Mouse (Mus musculus): Measurements from ENCODE around the gene Mamstr. TPM values are rescaled to one million over a fixed set of nuclear protein-coding genes. Genes with fewer than 3 reads are reported as not detected.

Mamstr gene
- polyA plus RNA-seq, 1 experiment from 2014 or later, result 14.2 TPM

- Histone ChIP-seq H3K4me1 (ENCODE audit: control insufficient read depth, insufficient read depth, low read length) (no peaks in the 10 kb centered on the region), H3K27ac (ENCODE audit: low read length) (no peak overlapping the region), H3K4me2 (ENCODE audit: low read depth, low read length) (no peak overlapping the region), H3K9ac (ENCODE audit: low read length) (no peak overlapping the region), H3K27me3 (ENCODE audit: control insufficient read depth, insufficient read depth, low read length) (no peaks in the 10 kb centered on the region), H3K9me3 (replicated peaks; ENCODE audit: control insufficient read depth, low read length) (no peaks in the 10 kb centered on the region), H3K4me3 (replicated peaks; ENCODE audit: low read length) (no peak overlapping the region), H3K36me3 (ENCODE audit: control insufficient read depth, insufficient read depth, low read length) (no peaks in the 10 kb centered on the region)
- ATAC-seq (ENCODE audit: insufficient read depth, low FRiP score), result no peak
- WGBS, result 83% methylated on average over 8 of the region's 8 CpGs
Measured at GRCm38 (mm10) chr7:45625481-45625880, 14.3 kb upstream of the Mamstr start.

GRCm38 (mm10) chr7:45626571-45627076 is 13.2 kb upstream of the Mamstr start:
- no peak overlapping the region for H3K9ac ChIP-seq (ENCODE audit: low read length)
- no peaks in the 10 kb centered on the region for H3K9me3 ChIP-seq (replicated peaks; ENCODE audit: control insufficient read depth, low read length)
- WGBS, result 80% methylated on average over 7 of the region's 7 CpGs
- no peaks in the 10 kb centered on the region for H3K27me3 ChIP-seq (ENCODE audit: control insufficient read depth, insufficient read depth, low read length)
- no peak overlapping the region for H3K27ac ChIP-seq (ENCODE audit: low read length)
- H3K4me3 ChIP-seq (replicated peaks; ENCODE audit: low read length), result no peak overlapping the region
- no peaks in the 10 kb centered on the region for H3K4me1 ChIP-seq (ENCODE audit: control insufficient read depth, insufficient read depth, low read length)
- H3K4me2 ChIP-seq (ENCODE audit: low read depth, low read length), result no peak overlapping the region
- no peaks in the 10 kb centered on the region for H3K36me3 ChIP-seq (ENCODE audit: control insufficient read depth, insufficient read depth, low read length)
- ATAC-seq (ENCODE audit: insufficient read depth, low FRiP score), result no peak

- H3K27me3 ChIP-seq (ENCODE audit: control insufficient read depth, insufficient read depth, low read length), result no peaks in the 10 kb centered on the region
- H3K27ac ChIP-seq (ENCODE audit: low read length), result peak within 1 kb of the TSS; percentile 51; the same call in 1 of the 2 replicates
- H3K4me2 ChIP-seq (ENCODE audit: low read depth, low read length), result peak within 1 kb of the TSS; percentile 99
- peak within 1 kb of the TSS; percentile 74 for H3K9ac ChIP-seq (ENCODE audit: low read length)
- H3K4me3 ChIP-seq (replicated peaks; ENCODE audit: low read length), result peak within 1 kb of the TSS; percentile 58
- ATAC-seq (ENCODE audit: insufficient read depth, low FRiP score), result no peak
- WGBS, result 80% methylated on average over 9 of the region's 9 CpGs
- H3K4me1 ChIP-seq (ENCODE audit: control insufficient read depth, insufficient read depth, low read length), result 0 out of 2 replicates have a peak, but pooled peaks cover 2% of the 10 kb centered on the region
- no peaks in the 10 kb centered on the region for H3K36me3 ChIP-seq (ENCODE audit: control insufficient read depth, insufficient read depth, low read length)
- no peaks in the 10 kb centered on the region for H3K9me3 ChIP-seq (replicated peaks; ENCODE audit: control insufficient read depth, low read length)
Measured at GRCm38 (mm10) chr7:45627261-45627660, 12.5 kb upstream of the Mamstr start, which contains the start of gene Rasip1. TSS of gene Rasip1 (plus strand) at chr7:45627488.

- peak overlapping the region; percentile 58 for H3K4me3 ChIP-seq (replicated peaks; ENCODE audit: low read length)
- peak overlapping the region; percentile 99 for H3K4me2 ChIP-seq (ENCODE audit: low read depth, low read length)
- H3K36me3 ChIP-seq (ENCODE audit: control insufficient read depth, insufficient read depth, low read length), result no peaks in the 10 kb centered on the region
- under 1% methylated on average over 102 of the region's 105 CpGs for WGBS
- H3K9ac ChIP-seq (ENCODE audit: low read length), result peak overlapping the region; percentile 74
- 0 out of 2 replicates have a peak, but pooled peaks cover 4% of the 10 kb centered on the region for H3K4me1 ChIP-seq (ENCODE audit: control insufficient read depth, insufficient read depth, low read length)
- peak overlapping the region; percentile 51; the same call in 1 of the 2 replicates for H3K27ac ChIP-seq (ENCODE audit: low read length)
- peak; percentile 86 for ATAC-seq (ENCODE audit: insufficient read depth, low FRiP score)
- no peaks in the 10 kb centered on the region for H3K27me3 ChIP-seq (ENCODE audit: control insufficient read depth, insufficient read depth, low read length)
- H3K9me3 ChIP-seq (replicated peaks; ENCODE audit: control insufficient read depth, low read length), result no peaks in the 10 kb centered on the region
Measured at GRCm38 (mm10) chr7:45628364-45629294, 11.1 kb upstream of the Mamstr start.

- Histone ChIP-seq H3K4me2 (ENCODE audit: low read depth, low read length) (no peak overlapping the region), H3K9me3 (replicated peaks; ENCODE audit: control insufficient read depth, low read length) (no peaks in the 10 kb centered on the region)
- WGBS, result 74% methylated on average over 23 of the region's 23 CpGs
Measured at GRCm38 (mm10) chr7:45630064-45630907, 9.5 kb upstream of the Mamstr start.

GRCm38 (mm10) chr7:45632499-45632898 is 7.3 kb upstream of the Mamstr start:
- ATAC-seq (ENCODE audit: insufficient read depth, low FRiP score), result 0 out of 2 replicates have a peak, but pooled peaks have one; percentile 17

More at GRCm38 (mm10) chr7:45630064-45630907, 9.5 kb upstream of the Mamstr start:
- H3K4me3 ChIP-seq (replicated peaks; ENCODE audit: low read length), result no peak overlapping the region
- no peak overlapping the region for H3K27ac ChIP-seq (ENCODE audit: low read length)
- ATAC-seq (ENCODE audit: insufficient read depth, low FRiP score), result no peak
- H3K4me1 ChIP-seq (ENCODE audit: control insufficient read depth, insufficient read depth, low read length), result 0 out of 2 replicates have a peak, but pooled peaks cover 4% of the 10 kb centered on the region
- H3K36me3 ChIP-seq (ENCODE audit: control insufficient read depth, insufficient read depth, low read length), result no peaks in the 10 kb centered on the region
- H3K27me3 ChIP-seq (ENCODE audit: control insufficient read depth, insufficient read depth, low read length), result no peaks in the 10 kb centered on the region
- no peak overlapping the region for H3K9ac ChIP-seq (ENCODE audit: low read length)

GRCm38 (mm10) chr7:45634946-45635681 is 4.7 kb upstream of the Mamstr start:
- H3K4me3 ChIP-seq (replicated peaks; ENCODE audit: low read length), result no peak overlapping the region
- peak overlapping the region; percentile 19 for H3K27ac ChIP-seq (ENCODE audit: low read length)
- H3K36me3 ChIP-seq (ENCODE audit: control insufficient read depth, insufficient read depth, low read length), result 0 out of 2 replicates have a peak, but pooled peaks cover 3% of the 10 kb centered on the region
- no peaks in the 10 kb centered on the region for H3K9me3 ChIP-seq (replicated peaks; ENCODE audit: control insufficient read depth, low read length)
- H3K9ac ChIP-seq (ENCODE audit: low read length), result no peak overlapping the region
- no peak overlapping the region for H3K4me2 ChIP-seq (ENCODE audit: low read depth, low read length)
- ATAC-seq (ENCODE audit: insufficient read depth, low FRiP score), result no peak
- no peaks in the 10 kb centered on the region for H3K27me3 ChIP-seq (ENCODE audit: control insufficient read depth, insufficient read depth, low read length)
- WGBS, result 82% methylated on average over 11 of the region's 11 CpGs
- peaks cover 19% of the 10 kb centered on the region for H3K4me1 ChIP-seq (ENCODE audit: control insufficient read depth, insufficient read depth, low read length)

More at GRCm38 (mm10) chr7:45632499-45632898, 7.3 kb upstream of the Mamstr start:
- 18% methylated on average over 35 of the region's 35 CpGs for WGBS
- H3K9me3 ChIP-seq (replicated peaks; ENCODE audit: control insufficient read depth, low read length), result no peaks in the 10 kb centered on the region
- H3K4me1 ChIP-seq (ENCODE audit: control insufficient read depth, insufficient read depth, low read length), result peaks cover 4% of the 10 kb centered on the region; the same call in 1 of the 2 replicates
- H3K4me2 ChIP-seq (ENCODE audit: low read depth, low read length), result peak overlapping the region; percentile 48
- peak overlapping the region; percentile 21 for H3K4me3 ChIP-seq (replicated peaks; ENCODE audit: low read length)
- 0 out of 2 replicates have a peak, but pooled peaks cover 3% of the 10 kb centered on the region for H3K36me3 ChIP-seq (ENCODE audit: control insufficient read depth, insufficient read depth, low read length)
- peak overlapping the region; percentile 67 for H3K9ac ChIP-seq (ENCODE audit: low read length)
- H3K27ac ChIP-seq (ENCODE audit: low read length), result no peak overlapping the region
- no peaks in the 10 kb centered on the region for H3K27me3 ChIP-seq (ENCODE audit: control insufficient read depth, insufficient read depth, low read length)
